Mouse (Mus musculus) liver, embryonic 14.5 days (tissue): ENCODE measurements around the gene Adgrb3.
"Not testable (repeated sequence)": the region's sequence is repeated elsewhere in the genome, so short reads cannot be mapped to it uniquely, and the experiment has no call there.

Source experiments
- CTCF ChIP-seq: IDR thresholded peaks from 2 replicates; pipeline ENCODE4 v1.5.1; 2016; ENCODE audit warnings: antibody characterized with exemption, low read depth, control low read depth
- EP300 ChIP-seq: IDR thresholded peaks from 2 replicates; pipeline ENCODE4 v1.6.1; 2016; ENCODE audit warnings: antibody characterized with exemption, low read depth

DNA sequence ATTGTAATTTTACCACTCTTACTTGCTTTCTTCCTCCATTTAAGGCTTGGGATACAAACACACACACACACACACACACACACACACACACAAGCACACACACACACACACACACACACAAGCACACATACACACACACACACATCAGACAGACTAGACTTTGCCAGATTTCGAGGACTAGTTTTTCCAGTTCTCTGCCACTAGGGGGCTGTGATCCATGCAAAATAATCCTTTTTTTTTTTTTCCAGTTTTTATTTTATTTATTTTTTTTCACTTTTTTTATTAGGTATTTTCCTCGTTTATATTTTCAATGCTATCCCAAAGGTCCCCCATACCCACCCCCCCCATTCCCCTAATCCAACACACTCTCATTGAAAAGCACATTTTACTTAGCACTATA lies 357.9 kb downstream of the Adgrb3 start:
- peak; percentile 21; the same call in 1 of the 2 replicates for TF ChIP-seq CTCF
- TF ChIP-seq EP300 = not testable (repeated sequence)
